Mouse (Mus musculus) forebrain, embryonic 14.5 days (tissue): ENCODE results near the gene Tor1a. TPM values are rescaled to one million over a fixed set of nuclear protein-coding genes. Genes with fewer than 3 reads are reported as not detected.

Experiments used
- ATAC-seq: fragments of 200-750 bp; cut with Nextera tagmentation; 2 replicates; pipeline ENCODE4 v1.8.0; 2017; ENCODE audit warnings: mild to moderate bottlenecking, moderate library complexity
- DNase-seq: peaks from one replicate; pipeline ENCODE4 v3.0.0-alpha.2; 2015; ENCODE audit warnings: low spot score
- H3K27ac ChIP-seq: fragments of 300-500 bp; sonication (generic); 2 replicates; pipeline ENCODE4 v1.5.1; 2014; ENCODE audit warnings: low read depth, mild to moderate bottlenecking, control low read depth, low read length, moderate library complexity
- H3K27me3 ChIP-seq: fragments of 300-500 bp; sonication (generic); replicated peaks from 2 replicates; pipeline ENCODE4 v1.6.1; 2014; ENCODE audit warnings: low read length, control low read depth, mixed read lengths; ENCODE audit not compliant: control insufficient read depth, insufficient read depth
- H3K36me3 ChIP-seq: fragments of 300-500 bp; sonication (generic); 2 replicates; pipeline ENCODE4 v1.6.1; 2014; ENCODE audit warnings: low read length, control low read depth; ENCODE audit not compliant: control insufficient read depth, insufficient read depth
- H3K4me1 ChIP-seq: fragments of 300-500 bp; sonication (generic); 2 replicates; pipeline ENCODE4 v1.6.1; 2014; ENCODE audit warnings: antibody characterized with exemption, low read length, control low read depth; ENCODE audit not compliant: control insufficient read depth, insufficient read depth
- H3K4me2 ChIP-seq: fragments of 300-500 bp; sonication (generic); 2 replicates; pipeline ENCODE4 v1.6.1; 2014; ENCODE audit warnings: mild to moderate bottlenecking, control low read depth, low read length
- H3K4me3 ChIP-seq: fragments of 300-500 bp; sonication (generic); 2 replicates; pipeline ENCODE4 v1.5.1; 2014; ENCODE audit warnings: low read depth, low read length, control low read depth
- H3K9ac ChIP-seq: fragments of 300-500 bp; sonication (generic); 2 replicates; pipeline ENCODE4 v1.6.1; 2014; ENCODE audit warnings: mild to moderate bottlenecking, low read length, control low read depth, moderate library complexity
- H3K9me3 ChIP-seq: fragments of 300-500 bp; sonication (generic); replicated peaks from 2 replicates; pipeline ENCODE4 v1.6.1; 2016; ENCODE audit warnings: low read length, control low read depth, mixed read lengths; ENCODE audit not compliant: control insufficient read depth
- WGBS: fragments of 180-500 bp; shearing (Covaris S2); extraction: QIAGEN DNeasy Blood & Tissue Kit; methylation state at CpG from one replicate; pipeline ENCODE4 v1.1.7; 2014; 5-methylcytosine and 5-hydroxymethylcytosine counted together
- polyA plus RNA-seq: library from polyadenylated mRNA; unstranded; fragments of >200 nt; fragmentation: Nextera tagmentation; extraction: Ambion mirVana; gene quantifications from 2 replicates; pipeline ENCODE4 v1.2.1, GENCODE M21; 2014

The Tor1a gene
- polyA plus RNA-seq: 91.6 and 95.4 TPM in 2 replicates

DNA sequence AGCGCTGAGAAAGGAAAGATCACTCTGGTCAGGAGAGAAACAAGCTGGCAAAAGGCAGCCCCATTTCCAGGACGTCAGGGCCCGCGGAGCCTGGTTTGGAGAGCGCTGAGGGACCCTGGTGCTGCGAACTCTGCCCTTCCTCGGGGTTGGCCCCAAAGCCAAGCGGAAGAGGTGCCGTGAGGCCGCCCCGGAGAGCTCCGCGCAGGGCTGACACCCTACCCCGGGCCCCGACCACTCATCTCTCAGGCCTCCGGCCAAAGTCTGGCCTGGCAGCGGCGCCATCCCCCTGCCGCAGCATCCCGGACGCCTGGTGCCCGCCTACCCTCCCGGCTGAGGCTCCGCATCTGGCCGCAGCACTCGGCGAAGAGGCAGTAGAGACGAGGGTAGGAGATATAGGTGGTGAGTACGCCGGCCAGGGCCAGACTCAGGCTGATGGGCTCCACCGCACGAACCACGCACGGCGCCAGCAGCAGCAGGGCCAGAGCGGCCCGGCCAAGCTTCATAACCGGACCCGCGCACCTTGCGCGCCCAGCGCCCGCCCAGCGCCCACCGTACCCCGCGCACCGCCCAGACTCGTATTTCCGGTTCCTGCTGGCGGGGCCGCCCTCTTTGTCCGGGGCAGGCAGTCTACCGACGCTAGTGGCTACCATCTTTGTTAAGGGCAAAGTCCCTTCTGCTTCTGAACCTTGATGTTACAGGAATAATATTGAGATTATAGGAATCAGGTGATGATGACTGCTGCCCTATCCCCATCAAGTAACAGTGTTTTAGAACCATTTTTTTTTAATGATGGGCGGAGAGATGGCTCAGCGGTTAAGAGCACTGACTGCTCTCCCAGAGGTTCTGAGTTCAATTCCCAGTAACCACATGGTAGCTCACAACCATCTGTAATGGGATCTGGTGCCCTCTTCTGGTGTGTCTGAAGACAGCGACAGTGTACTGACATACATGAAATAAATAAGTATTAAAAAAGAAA is at the start of gene Tor1a:
Gene Tor1a (minus strand): TSS at position 582 of the 976 bp plus-strand sequence.
- peak within 1 kb of the TSS; percentile 97 for H3K4me2 ChIP-seq
- H3K9me3 ChIP-seq: no peaks in the 10 kb centered on the region
- peaks cover 13% of the 10 kb centered on the region for H3K4me1 ChIP-seq
- DNase-seq (peak; percentile 96), ATAC-seq (peak; percentile 97)
- 3% methylated on average over 59 of the region's 59 CpGs for WGBS
- peak within 1 kb of the TSS; percentile 95 for H3K9ac ChIP-seq
- H3K4me3 ChIP-seq: peak within 1 kb of the TSS; percentile 97
- H3K36me3 ChIP-seq: peaks cover 34% of the 10 kb centered on the region
- H3K27me3 ChIP-seq: no peaks in the 10 kb centered on the region
- peak within 1 kb of the TSS; percentile 70; the same call in 1 of the 2 replicates for H3K27ac ChIP-seq

DNA sequence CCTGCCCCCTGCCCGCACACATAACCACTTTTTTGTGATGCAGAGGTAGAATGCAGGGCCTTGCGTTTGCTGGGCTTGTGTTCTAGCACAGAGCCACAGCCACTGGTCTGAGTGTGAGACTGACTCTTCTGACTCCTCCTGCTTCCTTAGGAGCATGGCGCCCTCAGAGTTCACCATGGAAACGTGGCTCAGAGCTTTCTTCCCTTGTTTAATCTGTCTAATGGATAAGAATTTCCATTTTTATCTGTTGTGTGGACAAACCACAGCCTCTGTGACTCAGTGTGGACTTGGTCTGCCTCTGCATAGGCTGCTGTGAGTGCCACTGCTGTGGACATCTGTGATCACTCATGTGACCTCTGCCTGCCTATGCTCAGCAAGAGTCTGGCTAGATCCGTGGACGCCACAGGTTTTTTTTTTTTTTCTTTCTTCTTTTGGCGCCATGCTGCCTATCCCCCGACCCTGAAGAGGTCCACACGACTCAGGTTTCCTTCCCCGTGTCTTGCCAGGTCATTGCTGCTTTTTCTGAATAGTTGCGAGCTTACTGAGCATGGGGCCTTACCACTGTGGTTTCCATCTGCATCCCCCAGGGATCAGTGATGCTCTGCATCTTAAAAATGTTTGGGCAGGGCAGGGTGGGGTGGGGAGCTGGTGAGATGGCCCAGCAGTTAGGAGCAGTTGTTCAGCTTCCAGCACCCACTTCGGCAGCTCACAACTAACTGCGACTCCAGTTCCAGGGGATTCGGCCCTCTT is 45.8 kb upstream of the Tor1a start:
- no peaks in the 10 kb centered on the region for H3K4me1 ChIP-seq
- no peaks in the 10 kb centered on the region for H3K9me3 ChIP-seq
- DNase-seq (no peak), ATAC-seq (no peak)
- H3K36me3 ChIP-seq: peaks cover 55% of the 10 kb centered on the region
- H3K27me3 ChIP-seq: no peaks in the 10 kb centered on the region
- no peak overlapping the region for H3K27ac ChIP-seq
- no peak overlapping the region for H3K9ac ChIP-seq
- H3K4me3 ChIP-seq: no peak overlapping the region
- no peak overlapping the region for H3K4me2 ChIP-seq
- 84% methylated on average over 14 of the region's 14 CpGs for WGBS

GRCm38 (mm10) chr2:31007208-31007607 is 39.5 kb upstream of the Tor1a start:
- WGBS: 95% methylated on average over 5 of the region's 5 CpGs
- H3K9me3 ChIP-seq: no peaks in the 10 kb centered on the region
- no peaks in the 10 kb centered on the region for H3K4me1 ChIP-seq
- DNase-seq (no peak), ATAC-seq (no peak)
- H3K4me3 ChIP-seq: no peak overlapping the region
- no peak overlapping the region for H3K9ac ChIP-seq
- no peak overlapping the region for H3K4me2 ChIP-seq
- no peaks in the 10 kb centered on the region for H3K27me3 ChIP-seq
- peaks cover 69% of the 10 kb centered on the region for H3K36me3 ChIP-seq
- no peak overlapping the region for H3K27ac ChIP-seq

- no peak overlapping the region for H3K4me2 ChIP-seq
- no peaks in the 10 kb centered on the region for H3K27me3 ChIP-seq
- peaks cover 68% of the 10 kb centered on the region for H3K36me3 ChIP-seq
- DNase-seq (no peak), ATAC-seq (no peak)
- no peaks in the 10 kb centered on the region for H3K4me1 ChIP-seq
- no peak overlapping the region for H3K9ac ChIP-seq
- no peak overlapping the region for H3K27ac ChIP-seq
- H3K9me3 ChIP-seq: no peaks in the 10 kb centered on the region
- 92% methylated on average over 5 of the region's 5 CpGs for WGBS
- no peak overlapping the region for H3K4me3 ChIP-seq
Observed at GRCm38 (mm10) chr2:31006434-31006833, 38.7 kb upstream of the Tor1a start.

GRCm38 (mm10) chr2:31005453-31005852 is 37.7 kb upstream of the Tor1a start:
- H3K27ac ChIP-seq: no peak overlapping the region
- H3K9ac ChIP-seq: no peak overlapping the region
- peaks cover 59% of the 10 kb centered on the region for H3K36me3 ChIP-seq
- H3K4me3 ChIP-seq: no peak overlapping the region
- no peaks in the 10 kb centered on the region for H3K4me1 ChIP-seq
- 88% methylated on average over 2 of the region's 2 CpGs for WGBS
- H3K27me3 ChIP-seq: no peaks in the 10 kb centered on the region
- no peak overlapping the region for H3K4me2 ChIP-seq
- no peaks in the 10 kb centered on the region for H3K9me3 ChIP-seq
- DNase-seq: no peak
- no peak for ATAC-seq

- H3K27me3 ChIP-seq: no peaks in the 10 kb centered on the region
- DNase-seq: no peak
- peaks cover 50% of the 10 kb centered on the region for H3K36me3 ChIP-seq
- no peak for ATAC-seq
- no peak overlapping the region for H3K4me2 ChIP-seq
- no peak overlapping the region for H3K4me3 ChIP-seq
- no peak overlapping the region for H3K27ac ChIP-seq
- H3K4me1 ChIP-seq: no peaks in the 10 kb centered on the region
- WGBS: 94% methylated on average over 10 of the region's 10 CpGs
- H3K9ac ChIP-seq: no peak overlapping the region
- H3K9me3 ChIP-seq: no peaks in the 10 kb centered on the region
Observed at GRCm38 (mm10) chr2:31002857-31003256, 35.1 kb upstream of the Tor1a start.

- no peak overlapping the region for H3K4me2 ChIP-seq
- H3K36me3 ChIP-seq: peaks cover 19% of the 10 kb centered on the region
- H3K27ac ChIP-seq: no peak overlapping the region
- H3K9me3 ChIP-seq: no peaks in the 10 kb centered on the region
- WGBS: 65% methylated on average over 7 of the region's 8 CpGs
- H3K4me1 ChIP-seq: no peaks in the 10 kb centered on the region
- no peak for DNase-seq
- no peak overlapping the region for H3K4me3 ChIP-seq
- no peak overlapping the region for H3K9ac ChIP-seq
- no peaks in the 10 kb centered on the region for H3K27me3 ChIP-seq
- no peak for ATAC-seq
Observed at GRCm38 (mm10) chr2:30998443-30999260, 30.9 kb upstream of the Tor1a start.

DNA sequence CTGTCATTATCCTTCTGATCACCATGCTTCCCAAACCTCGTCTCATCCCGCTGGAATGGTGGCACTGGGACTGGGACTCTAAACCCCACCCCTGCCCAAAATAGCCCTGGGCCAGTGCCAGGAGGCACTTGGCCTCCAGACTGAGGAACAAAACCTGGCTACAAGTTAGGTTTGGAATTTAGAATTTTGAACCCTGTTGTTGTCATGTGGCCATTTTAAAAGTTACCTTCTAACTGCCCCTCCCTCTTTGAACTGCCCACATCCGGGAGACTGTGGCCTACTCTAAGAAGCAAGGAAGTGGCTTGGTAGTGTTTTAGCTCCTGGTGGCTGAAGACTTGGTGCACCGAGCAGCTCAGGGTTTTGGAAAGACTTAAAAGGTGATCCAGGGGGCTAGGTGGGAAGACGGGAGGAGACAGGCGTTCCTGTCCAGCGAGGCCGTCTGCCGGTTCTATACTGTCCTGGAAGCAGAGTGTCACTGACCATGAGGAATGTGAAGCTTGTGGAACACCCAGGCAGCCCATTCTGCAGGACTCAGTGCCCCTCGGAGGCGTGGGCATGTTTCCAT is 27.8 kb upstream of the Tor1a start:
- no peak overlapping the region for H3K27ac ChIP-seq
- 77% methylated on average over 11 of the region's 11 CpGs for WGBS
- no peaks in the 10 kb centered on the region for H3K9me3 ChIP-seq
- H3K4me1 ChIP-seq: no peaks in the 10 kb centered on the region
- H3K9ac ChIP-seq: no peak overlapping the region
- peaks cover 8% of the 10 kb centered on the region; the same call in 1 of the 2 replicates for H3K36me3 ChIP-seq
- ATAC-seq: no peak
- H3K4me3 ChIP-seq: no peak overlapping the region
- H3K27me3 ChIP-seq: no peaks in the 10 kb centered on the region
- no peak overlapping the region for H3K4me2 ChIP-seq
- DNase-seq: no peak
